Mouse (Mus musculus) large intestine, adult 2 months (tissue): ENCODE data around the gene Hand1. TPM values are rescaled to one million over a fixed set of nuclear protein-coding genes. Genes with fewer than 3 reads are reported as not detected.

Source experiments
- DNase-seq: peaks from one replicate; pipeline ENCODE4 v3.0.0-alpha.2; 2012; ENCODE audit warnings: low read depth, low spot score
- WGBS: fragments of 180-500 bp; shearing (Covaris S2); methylation state at CpG from one replicate; pipeline ENCODE4 v1.1.7; 2018; 5-methylcytosine and 5-hydroxymethylcytosine counted together
- polyA plus RNA-seq: library from polyadenylated mRNA; depleted of rRNA; stranded (reverse); fragments of >200 nt; gene quantifications from 2 replicates; pipeline ENCODE4 v1.2.3, GENCODE M21; 2012; rRNA removed

Gene Hand1
- polyA plus RNA-seq, 1 experiment: 10.1 TPM

DNA sequence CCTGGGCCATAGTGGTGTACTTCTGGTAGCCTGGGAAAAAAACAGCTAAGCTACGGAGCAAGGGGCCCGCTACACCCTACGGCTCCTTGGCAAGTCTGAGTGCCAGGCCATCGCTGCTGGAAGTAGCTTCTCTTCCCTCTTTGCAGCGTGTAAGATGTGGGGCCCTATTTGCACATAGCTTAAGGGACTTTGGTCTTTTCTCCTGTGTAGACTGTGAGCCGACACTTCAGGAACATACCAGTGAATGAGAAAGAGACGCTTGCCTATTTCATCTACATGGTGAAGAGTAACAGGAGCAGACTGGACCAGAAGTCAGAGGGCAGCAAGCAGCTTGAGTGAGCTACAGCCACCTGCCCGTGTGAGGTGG, 22.9 kb downstream of the Hand1 start:
- WGBS: 45% methylated on average over 8 of the region's 8 CpGs
- no peak for DNase-seq

DNA sequence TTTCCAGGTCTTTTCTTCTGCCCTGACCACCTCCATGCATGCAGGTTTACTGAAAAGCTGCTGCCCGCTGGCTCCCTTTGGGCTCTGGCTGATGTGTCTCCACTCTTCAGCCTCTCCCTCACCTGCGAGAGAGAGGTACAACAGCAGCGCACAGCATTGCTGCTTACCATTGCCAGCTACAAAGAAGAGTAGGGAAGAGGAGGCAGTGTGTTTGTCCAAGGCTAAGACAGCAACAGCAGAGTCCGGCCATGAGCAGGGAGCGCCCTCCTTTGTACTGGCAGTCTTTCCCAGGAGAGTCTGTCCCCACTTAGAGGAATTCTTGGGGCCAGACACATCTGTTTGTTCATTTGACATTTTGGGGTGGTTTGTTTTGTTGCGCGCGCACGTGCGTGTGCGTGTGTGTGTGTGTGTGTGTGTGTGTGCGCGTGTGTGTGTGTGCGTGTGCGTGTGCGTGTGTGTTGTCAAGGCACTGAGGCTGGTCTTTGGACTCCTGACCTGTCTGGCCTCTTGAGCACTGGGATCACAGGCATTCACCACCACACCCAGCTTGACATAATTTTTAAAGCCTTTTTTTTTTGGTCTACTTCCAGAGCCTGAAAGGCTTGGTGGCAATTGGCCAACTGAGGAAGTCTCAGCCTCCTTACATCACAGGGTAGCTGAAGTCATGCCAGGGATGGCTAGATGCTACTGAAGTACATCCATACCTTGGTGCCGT, 23.4 kb downstream of the Hand1 start:
- DNase-seq: peak; percentile 56
- WGBS: 55% methylated on average over 17 of the region's 17 CpGs

DNA sequence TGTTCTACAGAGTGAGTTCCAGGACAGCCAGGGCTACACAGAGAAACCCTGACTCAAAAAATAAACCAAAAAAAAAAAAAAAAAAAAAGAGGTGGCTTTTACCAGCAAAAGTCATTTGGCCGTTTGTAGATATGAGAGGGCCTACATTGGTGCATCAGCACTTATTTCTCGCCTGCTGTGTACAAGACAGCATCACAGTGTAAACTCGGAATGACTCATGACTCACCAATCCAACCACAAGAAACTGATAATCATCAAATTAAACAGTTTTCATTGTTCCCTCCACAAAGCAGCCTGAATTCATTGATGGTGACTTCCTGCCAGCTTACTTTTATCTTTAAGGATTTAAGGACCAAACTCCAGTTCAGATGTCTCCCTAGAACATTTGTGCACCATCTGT, 27.6 kb downstream of the Hand1 start:
- WGBS: 61% methylated on average over 3 of the region's 3 CpGs
- no peak for DNase-seq

DNA sequence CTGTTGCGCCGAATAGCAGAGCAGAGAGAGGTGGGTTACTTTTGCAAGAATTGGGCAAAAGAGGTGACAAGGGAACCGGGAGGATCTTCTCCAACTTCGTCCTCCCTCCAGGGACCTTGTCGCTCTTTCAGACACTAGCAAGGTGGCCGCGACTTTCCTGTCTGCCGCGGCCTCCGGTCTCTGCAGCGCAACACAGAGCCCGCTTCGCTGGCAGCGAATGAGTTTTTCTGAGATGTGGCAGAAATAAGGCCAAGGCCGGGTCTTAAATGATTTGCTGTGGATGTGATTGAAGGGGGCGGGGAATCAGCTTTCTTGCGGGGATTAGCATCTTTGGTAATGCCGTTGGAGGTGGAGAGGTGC, 30.1 kb downstream of the Hand1 start:
- WGBS: 1% methylated on average over 18 of the region's 18 CpGs
- no peak for DNase-seq

DNA sequence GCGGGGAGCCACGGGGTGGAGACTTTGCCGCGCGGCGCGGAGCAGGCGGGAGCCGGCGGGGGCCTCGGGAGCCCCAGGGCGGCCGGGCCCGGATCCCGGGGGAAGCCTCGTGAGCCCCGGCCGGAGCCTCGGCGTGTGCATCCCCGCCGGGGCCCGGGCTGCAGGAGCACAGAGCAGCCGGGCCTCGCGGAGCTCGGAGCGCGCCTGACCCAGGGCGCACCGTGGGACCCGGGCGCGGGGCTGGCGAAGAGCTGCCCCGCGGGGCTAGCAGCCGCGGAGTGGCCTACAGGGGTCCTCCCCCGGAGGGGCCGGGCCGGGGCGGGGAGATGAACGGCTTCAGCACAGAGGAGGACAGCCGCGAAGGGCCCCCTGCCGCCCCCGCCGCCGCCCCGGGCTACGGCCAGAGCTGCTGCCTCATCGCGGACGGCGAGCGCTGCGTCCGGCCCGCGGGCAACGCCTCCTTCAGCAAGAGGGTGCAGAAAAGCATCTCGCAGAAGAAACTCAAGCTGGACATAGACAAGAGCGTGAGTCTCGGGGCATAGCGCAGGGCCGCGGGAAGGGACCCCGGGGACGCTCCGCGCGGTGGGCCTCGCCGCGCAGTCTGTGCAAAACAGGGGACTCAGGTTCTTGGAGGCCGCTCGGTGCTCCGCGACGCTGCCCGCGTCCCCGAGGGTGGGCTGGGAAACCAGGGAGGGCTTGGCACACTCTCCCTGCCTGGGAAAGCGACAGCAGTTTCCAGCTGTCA, 30.7 kb downstream of the Hand1 start:
- WGBS: under 1% methylated on average over 82 of the region's 85 CpGs
- DNase-seq: no peak

DNA sequence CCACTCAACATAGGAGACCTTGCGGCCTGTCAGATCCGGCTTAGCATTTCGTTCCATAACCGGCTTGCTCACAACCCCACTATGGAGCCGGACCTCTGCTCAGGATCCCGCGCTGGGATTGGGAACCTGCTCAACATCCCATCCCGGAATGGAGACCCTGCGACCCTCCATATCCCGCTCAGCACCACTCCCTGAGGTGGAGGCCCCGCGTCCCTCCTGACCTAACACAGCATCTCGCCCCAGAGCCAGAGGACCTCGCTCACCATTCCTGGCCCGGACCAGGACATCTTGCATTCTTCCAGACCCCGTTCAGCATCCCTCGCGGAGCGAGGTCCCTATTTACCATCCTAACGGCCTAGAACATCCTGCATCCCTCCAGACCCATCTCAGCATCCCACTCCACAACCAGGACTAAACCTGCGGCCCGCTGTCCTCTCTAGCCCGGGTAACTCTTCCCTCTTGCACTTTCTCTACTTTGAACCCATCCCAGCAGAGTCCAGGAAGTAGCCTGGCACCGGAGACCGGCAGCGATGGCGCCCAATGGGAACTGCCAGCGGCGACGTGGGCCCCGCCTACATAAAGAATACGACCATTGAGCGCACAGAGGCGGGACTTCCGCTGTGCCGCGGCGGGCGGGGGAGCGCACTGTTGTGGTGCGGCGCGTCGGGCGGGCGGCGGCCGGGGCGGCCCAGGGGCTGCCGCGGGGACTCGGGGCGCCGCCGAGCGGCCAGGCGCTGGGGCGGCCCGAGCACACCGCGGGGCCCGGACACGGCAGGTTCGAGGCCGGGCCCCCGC, 31.4 kb downstream of the Hand1 start, which contains the start of gene Sap30l:
Sap30l (plus strand) TSS at position 667 of the 795 bp plus-strand sequence.
- under 1% methylated on average over 66 of the region's 66 CpGs for WGBS
- peak; percentile 84 for DNase-seq

DNA sequence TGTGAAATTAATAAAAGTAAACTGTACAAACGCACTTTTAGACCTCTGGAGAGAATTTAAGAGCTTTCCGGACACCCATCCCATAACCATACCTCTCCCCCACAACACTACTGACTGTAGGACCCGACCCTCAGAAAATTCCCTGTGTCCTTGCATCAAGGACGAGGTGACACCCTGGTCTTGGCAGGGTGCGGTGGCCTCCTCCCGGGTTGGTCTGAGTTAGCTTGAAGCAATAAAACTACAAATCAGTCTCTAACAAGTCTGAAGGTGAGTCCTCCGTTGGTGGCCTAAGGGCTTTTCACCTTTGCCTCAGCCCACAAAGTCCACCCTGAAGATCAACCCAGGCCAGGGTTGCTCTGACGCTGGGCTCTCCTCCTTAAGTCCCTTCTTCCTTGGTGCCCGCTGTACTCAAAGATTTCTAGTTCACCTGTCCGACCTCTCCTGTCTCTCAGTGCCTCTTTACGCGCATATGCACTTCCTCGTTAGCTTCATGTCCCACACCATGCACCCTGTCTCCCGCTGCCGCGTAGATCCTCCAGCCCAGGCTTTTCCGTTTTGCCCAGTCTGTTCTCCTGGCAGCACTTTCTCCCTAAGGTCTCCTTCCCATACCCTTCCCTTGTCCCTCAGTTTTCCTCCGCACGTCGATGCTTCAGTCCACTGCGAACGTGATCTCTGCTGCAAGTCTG, 32.2 kb downstream of the Hand1 start:
- DNase-seq: no peak

DNA sequence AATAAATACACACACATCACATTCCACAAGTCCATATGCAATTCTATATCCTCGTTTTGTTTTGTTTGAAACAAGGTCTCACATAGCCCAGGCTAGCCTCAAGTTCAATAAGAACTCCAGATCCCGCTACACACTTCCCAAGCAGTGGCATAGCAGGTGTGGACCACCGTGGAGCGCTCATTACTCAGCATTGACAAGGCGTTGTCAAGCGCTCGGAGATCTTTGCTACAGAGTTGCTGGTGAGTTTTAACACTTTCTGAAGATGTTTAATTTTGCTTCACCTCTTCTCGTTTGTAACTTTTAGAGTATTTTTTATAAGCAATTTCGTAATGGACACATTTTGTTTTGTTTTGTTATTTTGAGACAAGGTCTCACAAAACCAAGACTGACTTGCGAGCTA, 33.2 kb downstream of the Hand1 start:
- no peak for DNase-seq
- WGBS: 93% methylated on average over 10 of the region's 10 CpGs

More for the DNA sequence above, 32.2 kb downstream of the Hand1 start:
- WGBS: 9% methylated on average over 22 of the region's 22 CpGs

DNA sequence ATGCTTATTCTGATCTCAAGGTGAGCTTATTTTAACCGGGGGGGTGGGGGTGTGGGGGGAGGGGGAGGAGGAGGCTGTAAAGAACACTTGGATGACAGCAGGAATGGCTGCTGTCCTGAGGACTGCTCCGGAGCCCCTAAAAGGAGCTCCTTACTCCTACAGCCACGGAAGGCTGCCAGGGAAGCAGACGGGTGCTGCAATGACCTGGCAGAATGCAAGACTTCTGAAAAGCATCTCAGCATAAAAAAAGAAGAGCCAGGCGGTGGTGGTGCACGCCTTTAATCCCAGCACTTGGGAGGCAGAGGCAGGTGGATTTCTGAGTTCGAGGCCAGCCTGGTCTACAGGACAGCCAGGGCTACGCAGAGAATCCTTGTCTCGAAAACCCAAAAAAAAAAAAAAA, 34.8 kb downstream of the Hand1 start:
- DNase-seq: no peak
- WGBS: 79% methylated on average over 9 of the region's 9 CpGs

DNA sequence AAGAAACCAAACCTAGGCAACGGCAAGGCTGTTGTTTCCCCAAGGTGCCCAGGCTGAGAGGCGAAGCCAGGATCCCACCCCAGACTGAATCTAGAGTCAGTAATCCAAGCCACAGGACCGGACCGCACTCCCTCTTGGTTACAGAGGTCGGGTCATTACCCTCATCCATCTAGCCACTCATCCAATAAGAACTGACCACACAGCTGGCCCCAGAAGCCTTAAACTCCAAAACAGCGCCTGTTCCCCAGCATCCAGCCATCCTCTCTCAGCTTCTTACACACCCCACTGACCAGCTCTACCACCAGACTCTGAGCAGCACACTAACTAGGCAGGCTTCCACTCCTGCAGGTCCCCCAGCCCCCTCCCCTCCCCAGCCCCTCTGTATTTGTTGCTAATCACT, 37.5 kb downstream of the Hand1 start:
- no peak for DNase-seq
- WGBS: 70% methylated on average over 6 of the region's 6 CpGs

DNA sequence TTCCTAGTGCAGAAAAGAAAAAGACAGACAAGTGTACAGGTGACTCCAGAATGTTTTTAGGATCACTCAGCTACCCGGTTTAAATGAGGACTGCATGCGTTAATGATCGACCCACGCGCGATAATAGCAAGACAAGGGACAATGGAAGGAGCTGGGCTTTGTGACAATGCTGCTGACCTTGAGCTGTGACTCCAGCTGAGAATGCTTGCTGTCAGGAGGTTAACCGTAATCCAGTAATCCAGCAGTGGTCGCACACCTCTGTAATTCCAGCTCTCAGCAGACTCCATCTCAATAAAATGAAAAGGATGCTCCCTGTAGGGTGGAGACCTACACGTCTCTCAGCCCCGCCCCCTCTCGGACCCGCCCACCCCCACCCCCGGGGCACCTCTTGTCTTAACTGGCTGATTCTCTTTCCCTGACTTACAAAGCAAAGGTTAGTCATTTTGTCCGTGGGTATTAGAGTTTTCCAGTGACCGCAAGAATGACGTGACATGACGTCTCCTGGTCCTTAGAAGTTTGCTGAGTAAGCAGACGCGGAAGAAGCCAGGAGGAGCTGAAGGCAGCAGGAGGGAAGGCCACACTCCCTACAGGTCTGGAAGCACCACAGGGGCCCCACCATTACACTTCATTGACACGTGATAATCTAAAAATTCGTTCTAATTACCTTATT, 41.6 kb downstream of the Hand1 start:
- no peak for DNase-seq
- 21% methylated on average over 21 of the region's 21 CpGs for WGBS

DNA sequence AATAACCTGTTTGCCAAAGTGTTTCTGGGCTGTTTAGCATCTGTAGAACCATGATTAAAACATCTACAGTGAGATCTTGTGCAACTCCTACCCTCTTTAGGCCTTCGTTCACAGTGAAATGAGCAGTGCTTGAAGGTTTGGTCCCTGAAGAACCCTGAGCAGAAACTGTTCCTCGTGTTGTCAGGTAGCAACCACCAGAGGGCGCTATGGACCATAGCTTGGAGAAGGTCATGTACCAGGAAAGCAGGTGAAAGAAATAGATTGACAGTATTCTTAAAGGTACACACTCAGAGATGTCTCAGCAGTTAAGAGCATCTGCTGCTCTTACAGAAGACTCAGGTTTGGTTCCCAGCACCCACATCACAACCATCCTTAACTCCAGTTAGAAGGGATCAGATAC, 44.7 kb downstream of the Hand1 start:
- 26% methylated on average over 3 of the region's 3 CpGs for WGBS
- DNase-seq: no peak

DNA sequence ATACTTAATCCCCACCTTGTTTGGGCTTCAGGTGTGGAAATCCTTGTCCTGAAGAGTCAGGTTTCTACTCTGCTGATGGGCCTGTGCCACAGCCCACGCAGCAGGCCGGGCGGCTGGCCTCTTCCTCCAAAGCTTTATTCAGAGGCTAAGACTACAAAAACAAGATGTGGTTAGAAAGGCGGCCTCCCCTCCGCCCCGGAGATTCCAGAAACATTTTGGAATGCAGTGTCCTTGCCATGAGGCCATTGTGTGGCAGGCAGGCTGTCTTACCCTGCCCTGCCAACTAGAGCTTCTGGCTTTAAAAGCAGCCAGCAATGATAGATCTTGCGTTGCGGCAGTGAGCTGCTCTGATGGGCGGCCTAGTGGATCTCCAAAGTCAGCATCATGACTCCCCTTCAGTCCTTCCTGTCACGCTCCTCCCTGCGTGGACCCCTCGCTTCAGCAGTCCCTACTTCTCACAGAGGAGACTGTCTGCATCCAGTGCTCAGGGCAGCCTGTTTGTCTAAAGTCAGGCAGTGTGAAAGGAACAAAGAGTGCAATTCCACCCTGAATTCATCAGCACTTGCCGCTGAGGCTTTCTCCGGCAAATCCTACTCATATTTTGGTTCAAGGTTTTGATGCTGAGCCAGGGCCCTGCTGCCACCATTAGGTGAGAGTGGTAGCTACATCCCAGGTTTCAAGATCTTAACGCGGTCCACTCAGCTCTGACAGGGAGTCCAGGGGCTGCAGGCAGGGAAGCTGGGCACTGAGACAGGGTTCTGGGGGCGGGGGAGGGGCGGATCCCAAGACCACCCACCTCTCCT, 45.8 kb downstream of the Hand1 start:
- no peak for DNase-seq
- WGBS: 70% methylated on average over 18 of the region's 18 CpGs

DNA sequence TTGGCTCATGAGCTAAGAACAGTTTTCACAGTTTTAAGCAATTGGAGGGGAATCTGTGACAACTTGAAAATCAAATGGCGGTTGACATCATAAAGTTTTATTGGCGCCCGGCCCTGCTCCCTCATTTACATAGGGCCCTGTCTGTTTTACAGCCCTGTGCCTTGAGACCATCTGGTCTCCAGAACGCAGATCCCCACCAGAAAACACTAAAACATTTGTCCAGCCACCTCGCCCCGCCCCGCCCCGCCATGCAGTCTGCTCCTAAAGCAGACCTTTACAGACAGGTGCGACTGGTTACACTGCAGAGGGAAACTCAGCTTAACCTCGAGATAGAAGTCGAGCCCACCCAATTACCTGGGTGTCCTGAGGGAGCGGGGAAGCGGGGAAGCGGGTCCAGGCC, 52.8 kb downstream of the Hand1 start:
- WGBS: 25% methylated on average over 14 of the region's 14 CpGs
- no peak for DNase-seq

Other genes with a start within 250 kb of the Hand1 start
- 29.5 and 42.1 TPM in 2 replicates for gene Galnt10, start 187.4 kb downstream of the Hand1 start, polyA plus RNA-seq
- gene Sap30l, start 31.2 kb downstream of the Hand1 start, polyA plus RNA-seq: 33.9 and 41.1 TPM in 2 replicates
- 34.5 and 38.4 TPM in 2 replicates for gene Larp1, start 176.2 kb upstream of the Hand1 start, polyA plus RNA-seq